Mouse (Mus musculus): ENCODE measurements at regions not wholly inside any gene's neighbourhood (a gene's known extent, or its start where the extent isn't known, plus 50 kb on each side); places are given as distances from the start of the nearest gene placed in this dataset.
A peak's percentile ranks its signal among the peaks of the same experiment; 100 is the strongest.

- 1% methylated on average over 46 of the region's 46 CpGs for WGBS (ENCODE audit: insufficient replicate concordance)
- H3K27ac ChIP-seq (ENCODE audit: low read length): no peak overlapping the region
- H3K4me3 ChIP-seq (ENCODE audit: low read depth, low read length): peak overlapping the region; percentile 34
- peak overlapping the region; percentile 52 for H3K4me2 ChIP-seq (ENCODE audit: low read depth, low read length)
- no peak overlapping the region for H3K9ac ChIP-seq (ENCODE audit: low read depth, low read length)
- no peaks in the 10 kb centered on the region for H3K4me1 ChIP-seq (ENCODE audit: control insufficient read depth, low read depth, low read length)
- no peak for ATAC-seq (ENCODE audit: low read depth)
- no peaks in the 10 kb centered on the region for H3K36me3 ChIP-seq (ENCODE audit: control insufficient read depth, insufficient read depth)
- H3K9me3 ChIP-seq (replicated peaks; ENCODE audit: control insufficient read depth, low read length): no peaks in the 10 kb centered on the region
- H3K27me3 ChIP-seq (ENCODE audit: control insufficient read depth, insufficient read depth, low read depth, low read length): peaks cover 65% of the 10 kb centered on the region
These were observed 64.6 kb downstream of the Smug1 start for GRCm38 (mm10) chr15:103102068-103102840.

GRCm38 (mm10) chr15:103100121-103100520 lies 66.8 kb downstream of the Smug1 start:
- Histone ChIP-seq H3K27me3 (ENCODE audit: control insufficient read depth, insufficient read depth, low read depth, low read length) (peaks cover 68% of the 10 kb centered on the region), H3K4me3 (ENCODE audit: low read depth, low read length) (no peak overlapping the region), H3K4me2 (ENCODE audit: low read depth, low read length) (no peak overlapping the region), H3K4me1 (ENCODE audit: control insufficient read depth, low read depth, low read length) (no peaks in the 10 kb centered on the region), H3K36me3 (ENCODE audit: control insufficient read depth, insufficient read depth) (no peaks in the 10 kb centered on the region), H3K9me3 (replicated peaks; ENCODE audit: control insufficient read depth, low read length) (no peaks in the 10 kb centered on the region), H3K9ac (ENCODE audit: low read depth, low read length) (no peak overlapping the region), H3K27ac (ENCODE audit: low read length) (no peak overlapping the region)
- WGBS (ENCODE audit: insufficient replicate concordance): 46% methylated on average over 4 of the region's 4 CpGs
- ATAC-seq (ENCODE audit: low read depth): no peak

- 50% methylated on average over 7 of the region's 7 CpGs for WGBS (ENCODE audit: insufficient replicate concordance)
- no peak overlapping the region for H3K9ac ChIP-seq (ENCODE audit: low read depth, low read length)
- H3K4me2 ChIP-seq (ENCODE audit: low read depth, low read length): no peak overlapping the region
- no peaks in the 10 kb centered on the region for H3K36me3 ChIP-seq (ENCODE audit: control insufficient read depth, insufficient read depth)
- no peak overlapping the region for H3K27ac ChIP-seq (ENCODE audit: low read length)
- H3K4me1 ChIP-seq (ENCODE audit: control insufficient read depth, low read depth, low read length): no peaks in the 10 kb centered on the region
- no peaks in the 10 kb centered on the region for H3K9me3 ChIP-seq (replicated peaks; ENCODE audit: control insufficient read depth, low read length)
- no peak for ATAC-seq (ENCODE audit: low read depth)
- H3K27me3 ChIP-seq (ENCODE audit: control insufficient read depth, insufficient read depth, low read depth, low read length): peaks cover 30% of the 10 kb centered on the region
- H3K4me3 ChIP-seq (ENCODE audit: low read depth, low read length): no peak overlapping the region
These were observed 72.4 kb downstream of the Smug1 start for GRCm38 (mm10) chr15:103094457-103094856.

GRCm38 (mm10) chr15:103093655-103094054 lies 73.2 kb downstream of the Smug1 start:
- H3K4me3 ChIP-seq (ENCODE audit: low read depth, low read length): no peak overlapping the region
- no peaks in the 10 kb centered on the region for H3K36me3 ChIP-seq (ENCODE audit: control insufficient read depth, insufficient read depth)
- H3K9me3 ChIP-seq (replicated peaks; ENCODE audit: control insufficient read depth, low read length): no peaks in the 10 kb centered on the region
- no peak overlapping the region for H3K9ac ChIP-seq (ENCODE audit: low read depth, low read length)
- no peak overlapping the region for H3K4me2 ChIP-seq (ENCODE audit: low read depth, low read length)
- H3K4me1 ChIP-seq (ENCODE audit: control insufficient read depth, low read depth, low read length): no peaks in the 10 kb centered on the region
- no peak for ATAC-seq (ENCODE audit: low read depth)
- no peak overlapping the region for H3K27ac ChIP-seq (ENCODE audit: low read length)
- 61% methylated on average over 12 of the region's 12 CpGs for WGBS (ENCODE audit: insufficient replicate concordance)
- peaks cover 32% of the 10 kb centered on the region for H3K27me3 ChIP-seq (ENCODE audit: control insufficient read depth, insufficient read depth, low read depth, low read length)

GRCm38 (mm10) chr15:103092496-103092895 lies 73.8 kb downstream of the Hoxc4 start:
- no peaks in the 10 kb centered on the region for H3K4me1 ChIP-seq (ENCODE audit: control insufficient read depth, low read depth, low read length)
- H3K9ac ChIP-seq (ENCODE audit: low read depth, low read length): no peak overlapping the region
- H3K27ac ChIP-seq (ENCODE audit: low read length): no peak overlapping the region
- no peak overlapping the region for H3K4me3 ChIP-seq (ENCODE audit: low read depth, low read length)
- peaks cover 32% of the 10 kb centered on the region for H3K27me3 ChIP-seq (ENCODE audit: control insufficient read depth, insufficient read depth, low read depth, low read length)
- no peak for ATAC-seq (ENCODE audit: low read depth)
- H3K36me3 ChIP-seq (ENCODE audit: control insufficient read depth, insufficient read depth): no peaks in the 10 kb centered on the region
- H3K4me2 ChIP-seq (ENCODE audit: low read depth, low read length): no peak overlapping the region
- H3K9me3 ChIP-seq (replicated peaks; ENCODE audit: control insufficient read depth, low read length): no peaks in the 10 kb centered on the region

GRCm38 (mm10) chr15:103090280-103091164 lies 71.8 kb downstream of the Hoxc4 start:
- H3K4me2 ChIP-seq (ENCODE audit: low read depth, low read length): no peak overlapping the region
- H3K27ac ChIP-seq (ENCODE audit: low read length): no peak overlapping the region
- no peak overlapping the region for H3K4me3 ChIP-seq (ENCODE audit: low read depth, low read length)
- no peak overlapping the region for H3K9ac ChIP-seq (ENCODE audit: low read depth, low read length)
- H3K27me3 ChIP-seq (ENCODE audit: control insufficient read depth, insufficient read depth, low read depth, low read length): peaks cover 45% of the 10 kb centered on the region
- no peak for ATAC-seq (ENCODE audit: low read depth)
- WGBS (ENCODE audit: insufficient replicate concordance): 42% methylated on average over 6 of the region's 6 CpGs
- H3K36me3 ChIP-seq (ENCODE audit: control insufficient read depth, insufficient read depth): no peaks in the 10 kb centered on the region
- no peaks in the 10 kb centered on the region for H3K4me1 ChIP-seq (ENCODE audit: control insufficient read depth, low read depth, low read length)
- no peaks in the 10 kb centered on the region for H3K9me3 ChIP-seq (replicated peaks; ENCODE audit: control insufficient read depth, low read length)

- no peaks in the 10 kb centered on the region for H3K36me3 ChIP-seq (ENCODE audit: control insufficient read depth, insufficient read depth)
- peaks cover 49% of the 10 kb centered on the region for H3K27me3 ChIP-seq (ENCODE audit: control insufficient read depth, insufficient read depth, low read depth, low read length)
- H3K9ac ChIP-seq (ENCODE audit: low read depth, low read length): no peak overlapping the region
- H3K9me3 ChIP-seq (replicated peaks; ENCODE audit: control insufficient read depth, low read length): no peaks in the 10 kb centered on the region
- H3K27ac ChIP-seq (ENCODE audit: low read length): no peak overlapping the region
- ATAC-seq (ENCODE audit: low read depth): no peak
- no peak overlapping the region for H3K4me3 ChIP-seq (ENCODE audit: low read depth, low read length)
- H3K4me1 ChIP-seq (ENCODE audit: control insufficient read depth, low read depth, low read length): no peaks in the 10 kb centered on the region
- 13% methylated on average over 1 of the region's 1 CpGs for WGBS (ENCODE audit: insufficient replicate concordance)
- H3K4me2 ChIP-seq (ENCODE audit: low read depth, low read length): no peak overlapping the region
These were observed 71.1 kb downstream of the Hoxc4 start for GRCm38 (mm10) chr15:103089852-103090251.

- Histone ChIP-seq H3K9me3 (replicated peaks; ENCODE audit: control insufficient read depth, low read length) (no peaks in the 10 kb centered on the region), H3K4me1 (ENCODE audit: control insufficient read depth, low read depth, low read length) (no peaks in the 10 kb centered on the region), H3K9ac (ENCODE audit: low read depth, low read length) (no peak overlapping the region), H3K36me3 (ENCODE audit: control insufficient read depth, insufficient read depth) (no peaks in the 10 kb centered on the region), H3K27me3 (ENCODE audit: control insufficient read depth, insufficient read depth, low read depth, low read length) (peaks cover 49% of the 10 kb centered on the region), H3K4me3 (ENCODE audit: low read depth, low read length) (no peak overlapping the region), H3K27ac (ENCODE audit: low read length) (no peak overlapping the region), H3K4me2 (ENCODE audit: low read depth, low read length) (no peak overlapping the region)
- ATAC-seq (ENCODE audit: low read depth): no peak
- WGBS (ENCODE audit: insufficient replicate concordance): 48% methylated on average over 1 of the region's 1 CpGs
These were observed 70.7 kb downstream of the Hoxc4 start for GRCm38 (mm10) chr15:103089440-103089839.

- WGBS (ENCODE audit: insufficient replicate concordance): 15% methylated on average over 4 of the region's 4 CpGs
- H3K9me3 ChIP-seq (replicated peaks; ENCODE audit: control insufficient read depth, low read length): no peaks in the 10 kb centered on the region
- no peaks in the 10 kb centered on the region for H3K4me1 ChIP-seq (ENCODE audit: control insufficient read depth, low read depth, low read length)
- no peak overlapping the region for H3K9ac ChIP-seq (ENCODE audit: low read depth, low read length)
- no peaks in the 10 kb centered on the region for H3K36me3 ChIP-seq (ENCODE audit: control insufficient read depth, insufficient read depth)
- H3K4me2 ChIP-seq (ENCODE audit: low read depth, low read length): no peak overlapping the region
- ATAC-seq (ENCODE audit: low read depth): no peak
- peaks cover 56% of the 10 kb centered on the region for H3K27me3 ChIP-seq (ENCODE audit: control insufficient read depth, insufficient read depth, low read depth, low read length)
- no peak overlapping the region for H3K27ac ChIP-seq (ENCODE audit: low read length)
- H3K4me3 ChIP-seq (ENCODE audit: low read depth, low read length): no peak overlapping the region
These were observed 68.5 kb downstream of the Hoxc4 start for GRCm38 (mm10) chr15:103087204-103087603.
